Mouse (Mus musculus) cerebellum, adult 2 months (tissue): ENCODE results near the gene Cers6. TPM values are rescaled to one million over a fixed set of nuclear protein-coding genes. Genes with fewer than 3 reads are reported as not detected.

Experiments
- DNase-seq, 2 experiments: peaks; one replicate each; pipeline ENCODE4 v3.0.0; 2021
- H3K27ac ChIP-seq: fragments of 200-500 bp; 2 replicates; pipeline ENCODE4 v1.5.1; 2012; ENCODE audit warnings: low read length, control low read depth, inconsistent platforms; ENCODE audit not compliant: insufficient read depth
- H3K27me3 ChIP-seq: fragments of 200-500 bp; 2 replicates; pipeline ENCODE4 v1.6.1; 2012; ENCODE audit warnings: inconsistent platforms, mild to moderate bottlenecking, low read length, moderate library complexity; ENCODE audit not compliant: control insufficient read depth, insufficient read depth
- H3K4me1 ChIP-seq: fragments of 200-500 bp; 2 replicates; pipeline ENCODE4 v1.6.1; 2011; ENCODE audit warnings: low read length; ENCODE audit not compliant: control insufficient read depth, insufficient read depth
- H3K4me3 ChIP-seq: fragments of 200-500 bp; replicated peaks from 2 replicates; pipeline ENCODE3; 2011; ENCODE audit warnings: mild to moderate bottlenecking, low read depth, low read length, control low read depth; ENCODE audit not compliant: insufficient read depth
- CTCF ChIP-seq: fragments of 200-500 bp; IDR thresholded peaks from 2 replicates; pipeline ENCODE4 v1.5.1; 2011; ENCODE audit warnings: low read depth, mild to moderate bottlenecking, control low read depth, low read length, moderate library complexity, borderline replicate concordance; ENCODE audit not compliant: insufficient read depth
- POLR2A ChIP-seq: fragments of 200-500 bp; IDR thresholded peaks from 2 replicates; pipeline ENCODE4 v1.6.1; 2011; ENCODE audit warnings: low read length, control low read depth, borderline replicate concordance; ENCODE audit not compliant: insufficient read depth
- WGBS: fragments of 180-500 bp; shearing (Covaris S2); methylation state at CpG from one replicate; pipeline ENCODE4 v1.1.7; 2018; 5-methylcytosine and 5-hydroxymethylcytosine counted together
- polyA plus RNA-seq: library from polyadenylated mRNA; depleted of rRNA; stranded (reverse); fragments of >200 nt; gene quantifications from 2 replicates; pipeline ENCODE4 v1.2.3, GENCODE M21; 2012

Cers6 gene
- polyA plus RNA-seq, 1 experiment, result 29.8 TPM

DNA sequence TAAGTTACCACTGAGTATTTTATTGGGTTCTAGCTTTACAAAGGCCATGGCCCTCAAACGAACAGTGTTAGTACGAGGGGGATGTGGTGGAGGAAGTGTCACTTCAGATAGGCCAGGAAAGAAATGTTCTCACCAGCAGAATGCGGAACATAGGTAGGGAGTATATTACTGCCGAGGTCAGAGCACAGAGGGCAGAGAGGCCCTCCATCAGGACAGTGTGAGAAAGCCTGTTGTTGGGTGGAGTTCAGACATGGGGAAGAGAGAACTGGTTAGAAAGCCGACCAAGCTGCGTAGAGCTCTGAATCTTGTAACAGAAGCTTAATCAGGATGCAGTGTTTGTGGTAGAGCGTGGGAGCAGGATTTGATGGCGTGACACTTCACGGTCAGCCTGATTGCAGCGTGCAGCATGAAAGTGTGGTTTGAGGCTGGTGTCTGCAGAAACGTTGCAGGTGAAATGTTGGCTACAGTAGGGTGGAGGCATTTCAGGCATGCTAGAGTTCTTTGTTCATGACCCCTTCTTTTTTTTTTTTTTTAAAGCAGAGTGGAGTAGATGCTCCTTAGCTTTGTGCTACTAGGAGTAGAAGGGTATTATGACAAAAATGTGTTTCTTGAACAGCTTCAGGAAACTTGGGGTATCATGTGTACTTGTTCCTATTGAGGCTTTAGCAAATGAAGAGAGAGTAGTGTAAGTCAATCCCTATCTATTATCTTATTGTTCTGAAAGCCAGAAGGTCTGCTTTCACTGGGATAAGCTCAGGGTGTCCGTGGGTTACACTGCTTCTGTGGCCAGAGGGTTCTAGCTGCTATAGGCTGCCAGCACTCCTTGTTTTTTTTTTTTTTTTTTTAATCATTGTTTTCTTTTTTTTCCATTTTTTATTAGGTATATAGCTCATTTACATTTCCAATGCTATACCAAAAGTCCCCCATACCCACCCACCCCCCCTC, 117.7 kb downstream of the Cers6 start:
- Histone ChIP-seq H3K27me3 (no peaks in the 10 kb centered on the region), H3K4me1 (peaks cover 12% of the 10 kb centered on the region), H3K4me3 (no peak overlapping the region), H3K27ac (no peak overlapping the region)
- no peak for TF ChIP-seq POLR2A
- TF ChIP-seq CTCF, result no peak
- WGBS, result 81% methylated on average over 12 of the region's 12 CpGs
- no peak for DNase-seq

DNA sequence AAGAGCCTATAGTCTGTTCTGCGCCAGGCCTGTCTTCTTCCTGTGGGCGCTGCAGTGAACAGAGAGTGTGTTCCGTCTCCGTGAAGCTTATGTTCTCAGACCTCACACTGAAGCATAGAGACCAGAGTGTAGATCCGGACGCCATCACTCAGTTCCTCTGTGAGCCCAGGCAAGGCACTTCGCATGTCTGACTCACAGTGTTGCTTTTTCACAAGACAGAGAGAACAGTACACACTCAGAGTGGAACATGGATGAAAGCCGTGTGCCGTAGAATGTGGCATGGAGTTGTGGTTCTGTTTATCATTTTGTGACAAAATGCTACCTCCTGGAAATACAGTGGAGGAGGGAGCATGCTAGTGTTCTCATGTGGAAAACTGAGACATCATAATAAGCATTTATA, 120.1 kb downstream of the Cers6 start:
- TF ChIP-seq CTCF (no peak), POLR2A (no peak)
- no peak overlapping the region for H3K4me3 ChIP-seq
- 88% methylated on average over 9 of the region's 9 CpGs for WGBS
- no peak overlapping the region for H3K27ac ChIP-seq
- no peak for DNase-seq
- H3K27me3 ChIP-seq, result no peaks in the 10 kb centered on the region
- peaks cover 5% of the 10 kb centered on the region for H3K4me1 ChIP-seq

- Histone ChIP-seq H3K4me3 (no peak overlapping the region), H3K4me1 (peaks cover 5% of the 10 kb centered on the region), H3K27me3 (no peaks in the 10 kb centered on the region), H3K27ac (no peak overlapping the region)
- 79% methylated on average over 11 of the region's 11 CpGs for WGBS
- no peak for TF ChIP-seq CTCF
- no peak for TF ChIP-seq POLR2A
- no peak for DNase-seq
These were observed 120.6 kb downstream of the Cers6 start for GRCm38 (mm10) chr2:68981756-68982409.

- TF ChIP-seq CTCF, result no peak
- no peak for TF ChIP-seq POLR2A
- 75% methylated on average over 3 of the region's 3 CpGs for WGBS
- Histone ChIP-seq H3K4me3 (no peak overlapping the region), H3K27ac (no peak overlapping the region), H3K27me3 (no peaks in the 10 kb centered on the region), H3K4me1 (peaks cover 5% of the 10 kb centered on the region)
- DNase-seq, result no peak
These were observed 121.7 kb downstream of the Cers6 start for GRCm38 (mm10) chr2:68982979-68983378.

GRCm38 (mm10) chr2:68983431-68983830, 122.2 kb downstream of the Cers6 start:
- Histone ChIP-seq H3K27ac (no peak overlapping the region), H3K4me1 (peaks cover 5% of the 10 kb centered on the region), H3K27me3 (no peaks in the 10 kb centered on the region), H3K4me3 (no peak overlapping the region)
- 74% methylated on average over 3 of the region's 3 CpGs for WGBS
- TF ChIP-seq CTCF (no peak), POLR2A (no peak)
- DNase-seq, result no peak

DNA sequence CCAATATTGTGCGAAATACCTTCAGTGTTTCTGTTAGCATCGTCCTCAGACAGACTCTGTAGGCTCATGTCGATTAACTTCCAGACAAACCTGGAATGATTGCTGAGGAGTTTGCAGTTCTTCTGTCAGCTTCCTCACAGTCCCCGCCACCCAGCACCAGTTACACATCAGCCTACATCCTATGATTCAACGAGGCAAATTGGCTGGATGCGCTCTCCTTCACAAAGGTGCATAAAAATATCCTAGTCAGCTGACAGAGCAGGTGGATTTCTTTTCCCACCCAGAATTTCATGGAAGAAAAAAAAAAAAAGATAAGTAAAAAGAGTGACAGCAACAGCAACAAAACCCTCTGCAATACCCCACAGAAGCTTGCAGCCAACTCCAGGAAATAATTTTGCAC, 127.9 kb downstream of the Cers6 start:
- Histone ChIP-seq H3K4me3 (no peak overlapping the region), H3K27ac (no peak overlapping the region), H3K4me1 (no peaks in the 10 kb centered on the region; the same call in 1 of the 2 replicates), H3K27me3 (no peaks in the 10 kb centered on the region)
- WGBS, result 87% methylated on average over 6 of the region's 6 CpGs
- no peak for TF ChIP-seq POLR2A
- no peak for TF ChIP-seq CTCF
- DNase-seq, result no peak

DNA sequence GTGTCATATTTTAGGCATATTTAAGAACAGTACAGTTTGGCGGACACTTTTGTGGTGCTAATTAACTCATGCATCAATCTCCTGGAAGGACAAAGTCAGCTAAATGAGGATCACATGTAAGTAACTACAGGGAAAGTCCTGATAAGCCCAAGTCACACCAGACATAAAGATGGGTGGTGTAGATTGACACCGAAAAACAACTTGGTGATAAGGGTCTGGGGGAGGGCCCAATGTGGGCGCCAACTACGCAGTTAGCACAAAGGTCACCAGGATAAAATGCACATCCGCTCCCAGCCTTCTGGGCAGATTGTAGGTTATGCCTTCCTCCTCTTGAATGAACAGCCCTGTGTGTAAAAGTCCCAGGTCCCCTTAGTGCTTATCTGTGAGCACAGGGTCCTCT, 131.4 kb downstream of the Cers6 start:
- Histone ChIP-seq H3K27ac (no peak overlapping the region), H3K4me1 (peaks cover 4% of the 10 kb centered on the region), H3K27me3 (no peaks in the 10 kb centered on the region), H3K4me3 (no peak overlapping the region)
- 95% methylated on average over 5 of the region's 5 CpGs for WGBS
- TF ChIP-seq POLR2A, result no peak
- TF ChIP-seq CTCF, result no peak
- DNase-seq, result no peak
